Mouse (Mus musculus) myocyte (in vitro differentiated cells): ENCODE results near the gene Magi3. TPM values are rescaled to one million over a fixed set of nuclear protein-coding genes. Genes with fewer than 3 reads are reported as not detected.

ENCODE experiments used
- H3K27me3 ChIP-seq: one replicate; pipeline ENCODE4 v1.6.1; 2011; ENCODE audit not compliant: control insufficient read depth, insufficient read depth, insufficient read length
- H3K36me3 ChIP-seq: one replicate; pipeline ENCODE4 v1.6.1; 2011; ENCODE audit not compliant: control insufficient read depth, insufficient read depth
- H3K4me2 ChIP-seq: one replicate; pipeline ENCODE4 v1.6.1; 2011; ENCODE audit warnings: low read depth, control low read depth
- H3K4me3 ChIP-seq: one replicate; pipeline ENCODE4 v1.5.1; 2011; ENCODE audit warnings: mild to moderate bottlenecking, control low read depth, moderate library complexity
- H3K79me2 ChIP-seq: one replicate; pipeline ENCODE4 v1.6.1; 2011; ENCODE audit not compliant: control insufficient read depth, insufficient read depth
- H3ac ChIP-seq: one replicate; pipeline ENCODE4 v1.6.1; 2011; ENCODE audit not compliant: control insufficient read depth, insufficient read length
- E2F4 ChIP-seq: IDR thresholded peaks from one replicate; pipeline ENCODE4 v1.6.1; 2011; ENCODE audit warnings: mild to moderate bottlenecking, control low read depth, moderate library complexity; ENCODE audit not compliant: insufficient read depth
- MAX ChIP-seq: IDR thresholded peaks from one replicate; pipeline ENCODE4 v1.6.1; 2011; ENCODE audit warnings: low read depth, mild to moderate bottlenecking, control low read depth
- MYOD1 ChIP-seq, 3 experiments: IDR thresholded peaks; one replicate each; pipeline ENCODE4 v1.6.1; 2011; ENCODE audit warnings: control low read depth in 2 of 3, low read depth in 2 of 3, mild to moderate bottlenecking in 2 of 3, moderate library complexity in 1 of 3; ENCODE audit not compliant: insufficient read length in 2 of 3, control insufficient read depth in 1 of 3
- POLR2A ChIP-seq: IDR thresholded peaks from one replicate; pipeline ENCODE4 v1.6.1; 2011; ENCODE audit warnings: low read depth, mild to moderate bottlenecking, control low read depth, moderate library complexity; ENCODE audit not compliant: insufficient read length
- POLR2AphosphoS2 ChIP-seq: IDR thresholded peaks from one replicate; pipeline ENCODE4 v1.6.1; 2011; ENCODE audit warnings: low read depth, control low read depth; ENCODE audit not compliant: insufficient read length
- REST ChIP-seq: IDR thresholded peaks from one replicate; pipeline ENCODE4 v1.6.1; 2011; ENCODE audit warnings: mild to moderate bottlenecking, control low read depth, moderate library complexity; ENCODE audit not compliant: insufficient read depth, insufficient read length
- SRF ChIP-seq: IDR thresholded peaks from one replicate; pipeline ENCODE4 v1.6.1; 2011; ENCODE audit warnings: low read depth; ENCODE audit not compliant: control insufficient read depth, insufficient read length
- TCF12 ChIP-seq: IDR thresholded peaks from one replicate; pipeline ENCODE4 v1.6.1; 2011; ENCODE audit warnings: mild to moderate bottlenecking, control low read depth; ENCODE audit not compliant: poor library complexity, insufficient read depth, severe bottlenecking
- TCF3 ChIP-seq: IDR thresholded peaks from one replicate; pipeline ENCODE4 v1.6.1; 2011; ENCODE audit warnings: low read depth, control low read depth; ENCODE audit not compliant: insufficient read length
- USF1 ChIP-seq: IDR thresholded peaks from one replicate; pipeline ENCODE4 v1.6.1; 2011; ENCODE audit warnings: low read depth, mild to moderate bottlenecking, control low read depth, moderate library complexity
- polyA plus RNA-seq: library from polyadenylated mRNA; unstranded; fragments of >200 nt; fragmentation: generic; extraction: Trizol; gene quantifications from one replicate; pipeline ENCODE4 v1.2.1, GENCODE M21; 2012; ENCODE audit warnings: missing spikeins

Magi3 gene
- polyA plus RNA-seq, 1 experiment, result 5.5 TPM

GRCm38 (mm10) chr3:103968701-103969100 lies 251.5 kb downstream of the Magi3 start:
- Histone ChIP-seq H3K4me2 (peak overlapping the region; percentile 93), H3K79me2 (peaks cover 13% of the 10 kb centered on the region), H3K4me3 (peak overlapping the region; percentile 67), H3K36me3 (peaks cover 13% of the 10 kb centered on the region), H3ac (peak overlapping the region; percentile 42), H3K27me3 (no peaks in the 10 kb centered on the region)
- TF ChIP-seq USF1 (no peak), MYOD1 (IDR thresholded peaks at IDR 0.05; ENCODE audit: control insufficient read depth in 1 of 3, insufficient read length in 2 of 3, low read depth in 2 of 3) (no peak), TCF12 (no peak), REST (no peak), TCF3 (no peak), E2F4 (no peak), POLR2A (no peak), POLR2AphosphoS2 (no peak), SRF (no peak)

- peaks cover 14% of the 10 kb centered on the region for H3K36me3 ChIP-seq
- H3K79me2 ChIP-seq, result peaks cover 13% of the 10 kb centered on the region
- peak; percentile 93 for TF ChIP-seq POLR2AphosphoS2
- no peak for TF ChIP-seq REST
- no peak for TF ChIP-seq MAX
- no peak for TF ChIP-seq MYOD1 (IDR thresholded peaks at IDR 0.05; ENCODE audit: control insufficient read depth in 1 of 3, insufficient read length in 2 of 3, low read depth in 2 of 3)
- peak; percentile 80 for TF ChIP-seq POLR2A
- peak within 1 kb of the TSS; percentile 42 for H3ac ChIP-seq
- peak within 1 kb of the TSS; percentile 67 for H3K4me3 ChIP-seq
- peak within 1 kb of the TSS; percentile 93 for H3K4me2 ChIP-seq
- no peaks in the 10 kb centered on the region for H3K27me3 ChIP-seq
Observed at GRCm38 (mm10) chr3:103967861-103968691, 252.1 kb downstream of the Magi3 start, which contains the start of gene Phtf1. Gene Phtf1 (plus strand): TSS chr3:103968110.

- no peaks in the 10 kb centered on the region for H3K27me3 ChIP-seq
- H3K4me3 ChIP-seq, result peak overlapping the region; percentile 67
- peaks cover 13% of the 10 kb centered on the region for H3K79me2 ChIP-seq
- no peak for TF ChIP-seq POLR2AphosphoS2
- no peak for TF ChIP-seq TCF12
- TF ChIP-seq REST, result no peak
- TF ChIP-seq E2F4, result no peak
- no peak for TF ChIP-seq USF1
- TF ChIP-seq POLR2A, result no peak
- H3K4me2 ChIP-seq, result peak overlapping the region; percentile 70
- peak overlapping the region; percentile 42 for H3ac ChIP-seq
- H3K36me3 ChIP-seq, result peaks cover 22% of the 10 kb centered on the region
Observed at GRCm38 (mm10) chr3:103967231-103967630, 252.9 kb downstream of the Magi3 start.
